Mouse (Mus musculus) neural tube, embryonic 11.5 days (tissue): ENCODE data around the gene Itga9. TPM values are rescaled to one million over a fixed set of nuclear protein-coding genes. Genes with fewer than 3 reads are reported as not detected.

Source experiments
- ATAC-seq: fragments of 200-750 bp; cut with Nextera tagmentation; 2 replicates; pipeline ENCODE4 v1.8.0; 2017; ENCODE audit warnings: moderate number of reproducible peaks, mild to moderate bottlenecking, moderate TSS enrichment, moderate library complexity; ENCODE audit not compliant: insufficient read depth, low FRiP score, low TSS enrichment
- DNase-seq: peaks from one replicate; pipeline ENCODE4 v3.0.0-alpha.2; 2015; ENCODE audit warnings: low spot score
- H3K27ac ChIP-seq: fragments of 300-500 bp; sonication (generic); 2 replicates; pipeline ENCODE4 v1.5.1; 2014; ENCODE audit warnings: low read depth, mild to moderate bottlenecking, low read length
- H3K27me3 ChIP-seq: fragments of 300-500 bp; sonication (generic); 2 replicates; pipeline ENCODE4 v1.6.1; 2014; ENCODE audit warnings: mild to moderate bottlenecking, low read length, mixed read lengths; ENCODE audit not compliant: control insufficient read depth, insufficient read depth
- H3K36me3 ChIP-seq: fragments of 300-500 bp; sonication (generic); 2 replicates; pipeline ENCODE4 v1.6.1; 2014; ENCODE audit warnings: mild to moderate bottlenecking, low read length, moderate library complexity, mixed read lengths; ENCODE audit not compliant: control insufficient read depth, insufficient read depth
- H3K4me1 ChIP-seq: fragments of 300-500 bp; sonication (generic); 2 replicates; pipeline ENCODE4 v1.6.1; 2014; ENCODE audit warnings: low read length, mixed read lengths; ENCODE audit not compliant: control insufficient read depth, insufficient read depth
- H3K4me2 ChIP-seq: fragments of 300-500 bp; sonication (generic); 2 replicates; pipeline ENCODE4 v1.6.1; 2014; ENCODE audit warnings: low read depth, mild to moderate bottlenecking, moderate library complexity
- H3K4me3 ChIP-seq: fragments of 300-500 bp; sonication (generic); 2 replicates; pipeline ENCODE4 v1.5.1; 2014; ENCODE audit warnings: low read depth, low read length
- H3K9ac ChIP-seq: fragments of 300-500 bp; sonication (generic); 2 replicates; pipeline ENCODE4 v1.6.1; 2014; ENCODE audit warnings: mild to moderate bottlenecking, low read length
- H3K9me3 ChIP-seq: fragments of 300-500 bp; sonication (generic); 2 replicates; pipeline ENCODE4 v1.6.1; 2016; ENCODE audit warnings: low read length; ENCODE audit not compliant: control insufficient read depth
- WGBS: fragments of 180-500 bp; shearing (Covaris S2); extraction: QIAGEN DNeasy Blood & Tissue Kit; methylation state at CpG from one replicate; pipeline ENCODE4 v1.1.7; 2014; 5-methylcytosine and 5-hydroxymethylcytosine counted together
- polyA plus RNA-seq: library from polyadenylated mRNA; unstranded; fragments of >200 nt; fragmentation: Nextera tagmentation; extraction: Ambion mirVana; gene quantifications from 2 replicates; pipeline ENCODE4 v1.2.1, GENCODE M21; 2014

Itga9 gene
- polyA plus RNA-seq, 1 experiment from 2014 or later = 8.2 TPM

- 68% methylated on average over 4 of the region's 4 CpGs for WGBS
- no peaks in the 10 kb centered on the region for H3K9me3 ChIP-seq
- H3K9ac ChIP-seq = no peak overlapping the region
- H3K36me3 ChIP-seq = no peaks in the 10 kb centered on the region
- DNase-seq = no peak
- ATAC-seq = no peak
- no peaks in the 10 kb centered on the region for H3K27me3 ChIP-seq
- H3K4me2 ChIP-seq = no peak overlapping the region
- H3K4me3 ChIP-seq = no peak overlapping the region
- H3K4me1 ChIP-seq = peaks cover 17% of the 10 kb centered on the region
- H3K27ac ChIP-seq = no peak overlapping the region
Measured at GRCm38 (mm10) chr9:118759462-118759861, 153.0 kb downstream of the Itga9 start.

- H3K4me1 ChIP-seq = peaks cover 10% of the 10 kb centered on the region; the same call in 1 of the 2 replicates
- H3K27ac ChIP-seq = no peak overlapping the region
- ATAC-seq (no peak), DNase-seq (no peak)
- no peaks in the 10 kb centered on the region for H3K9me3 ChIP-seq
- no peak overlapping the region for H3K4me3 ChIP-seq
- no peaks in the 10 kb centered on the region for H3K36me3 ChIP-seq
- WGBS = 46% methylated on average over 8 of the region's 8 CpGs
- H3K9ac ChIP-seq = no peak overlapping the region
- H3K27me3 ChIP-seq = no peaks in the 10 kb centered on the region
- no peak overlapping the region for H3K4me2 ChIP-seq
Measured at GRCm38 (mm10) chr9:118761953-118762590, 155.6 kb downstream of the Itga9 start.

- H3K4me3 ChIP-seq = no peak overlapping the region
- 53% methylated on average over 7 of the region's 7 CpGs for WGBS
- H3K27ac ChIP-seq = no peak overlapping the region
- H3K9ac ChIP-seq = no peak overlapping the region
- no peaks in the 10 kb centered on the region for H3K9me3 ChIP-seq
- DNase-seq = no peak
- peaks cover 10% of the 10 kb centered on the region; the same call in 1 of the 2 replicates for H3K4me1 ChIP-seq
- H3K36me3 ChIP-seq = no peaks in the 10 kb centered on the region
- no peak overlapping the region for H3K4me2 ChIP-seq
- no peaks in the 10 kb centered on the region for H3K27me3 ChIP-seq
- ATAC-seq = no peak
Measured at GRCm38 (mm10) chr9:118762759-118763158, 156.3 kb downstream of the Itga9 start.

- Histone ChIP-seq H3K4me1 (peaks cover 10% of the 10 kb centered on the region; the same call in 1 of the 2 replicates), H3K4me3 (no peak overlapping the region), H3K36me3 (no peaks in the 10 kb centered on the region), H3K4me2 (no peak overlapping the region), H3K27me3 (no peaks in the 10 kb centered on the region), H3K9me3 (no peaks in the 10 kb centered on the region), H3K27ac (no peak overlapping the region), H3K9ac (no peak overlapping the region)
- DNase-seq = no peak
- ATAC-seq = no peak
- 87% methylated on average over 4 of the region's 4 CpGs for WGBS
Measured at GRCm38 (mm10) chr9:118763203-118763602, 156.7 kb downstream of the Itga9 start.

GRCm38 (mm10) chr9:118763646-118764045 is 157.2 kb downstream of the Itga9 start:
- Histone ChIP-seq H3K9me3 (no peaks in the 10 kb centered on the region), H3K36me3 (no peaks in the 10 kb centered on the region), H3K4me2 (no peak overlapping the region), H3K27me3 (no peaks in the 10 kb centered on the region), H3K4me3 (no peak overlapping the region), H3K4me1 (peaks cover 11% of the 10 kb centered on the region; the same call in 1 of the 2 replicates), H3K9ac (no peak overlapping the region), H3K27ac (no peak overlapping the region)
- no peak for DNase-seq
- ATAC-seq = no peak
- whole genome bisulfite sequencing = 89% methylated on average over 3 of the region's 3 CpGs

GRCm38 (mm10) chr9:118765059-118765458 is 158.6 kb downstream of the Itga9 start:
- Histone ChIP-seq H3K4me3 (no peak overlapping the region), H3K4me2 (no peak overlapping the region), H3K4me1 (peaks cover 12% of the 10 kb centered on the region; the same call in 1 of the 2 replicates), H3K27me3 (no peaks in the 10 kb centered on the region), H3K36me3 (no peaks in the 10 kb centered on the region), H3K27ac (no peak overlapping the region), H3K9me3 (no peaks in the 10 kb centered on the region), H3K9ac (no peak overlapping the region)
- DNase-seq = no peak
- no peak for ATAC-seq

- Histone ChIP-seq H3K4me2 (no peak overlapping the region), H3K27me3 (no peaks in the 10 kb centered on the region), H3K4me1 (peaks cover 8% of the 10 kb centered on the region; the same call in 1 of the 2 replicates), H3K36me3 (no peaks in the 10 kb centered on the region), H3K9ac (no peak overlapping the region), H3K27ac (no peak overlapping the region), H3K9me3 (no peaks in the 10 kb centered on the region), H3K4me3 (no peak overlapping the region)
- ATAC-seq (no peak; the same call in 1 of the 2 replicates), DNase-seq (no peak)
- WGBS = 43% methylated on average over 7 of the region's 7 CpGs
Measured at GRCm38 (mm10) chr9:118767008-118767407, 160.5 kb downstream of the Itga9 start.

- no peaks in the 10 kb centered on the region for H3K27me3 ChIP-seq
- 36% methylated on average over 4 of the region's 4 CpGs for WGBS
- H3K4me3 ChIP-seq = no peak overlapping the region
- ATAC-seq (no peak), DNase-seq (no peak)
- H3K4me2 ChIP-seq = no peak overlapping the region
- H3K36me3 ChIP-seq = no peaks in the 10 kb centered on the region
- no peaks in the 10 kb centered on the region for H3K9me3 ChIP-seq
- 0 out of 2 replicates have a peak, but pooled peaks cover 4% of the 10 kb centered on the region for H3K4me1 ChIP-seq
- no peak overlapping the region for H3K9ac ChIP-seq
- no peak overlapping the region for H3K27ac ChIP-seq
Measured at GRCm38 (mm10) chr9:118768596-118768995, 162.1 kb downstream of the Itga9 start.

- H3K9ac ChIP-seq = no peak overlapping the region
- 84% methylated on average over 4 of the region's 4 CpGs for WGBS
- H3K36me3 ChIP-seq = no peaks in the 10 kb centered on the region
- H3K4me1 ChIP-seq = 0 out of 2 replicates have a peak, but pooled peaks cover 4% of the 10 kb centered on the region
- DNase-seq (no peak), ATAC-seq (no peak)
- H3K27me3 ChIP-seq = no peaks in the 10 kb centered on the region
- H3K9me3 ChIP-seq = no peaks in the 10 kb centered on the region
- H3K4me3 ChIP-seq = no peak overlapping the region
- H3K27ac ChIP-seq = no peak overlapping the region
- no peak overlapping the region for H3K4me2 ChIP-seq
Measured at GRCm38 (mm10) chr9:118770366-118770765, 163.9 kb downstream of the Itga9 start.
